Mouse (Mus musculus): Measurements from ENCODE around the gene Dnaic1. TPM values are rescaled to one million over a fixed set of nuclear protein-coding genes. Genes with fewer than 3 reads are reported as not detected.

Dnaic1 gene
- polyA plus RNA-seq, 1 experiment from 2014 or later: 1.6 TPM

GRCm38 (mm10) chr4:41662723-41663122, 93.1 kb downstream of the Dnaic1 start:
- Histone ChIP-seq H3K36me3 (peaks cover 98% of the 10 kb centered on the region), H3K9me3 (replicated peaks) (no peaks in the 10 kb centered on the region), H3K27me3 (ENCODE audit: low read depth, poor library complexity, severe bottlenecking) (peaks cover 16% of the 10 kb centered on the region), H3K4me3 (no peak overlapping the region), H3K4me1 (peaks cover 97% of the 10 kb centered on the region), H3K27ac (replicated peaks) (no peak overlapping the region; the same call in 1 of the 2 replicates)
- WGBS: 88% methylated on average over 11 of the region's 11 CpGs
- DNase-seq (ENCODE audit: low spot score): no peak

- DNase-seq (ENCODE audit: low spot score): no peak
- H3K9me3 ChIP-seq (replicated peaks): no peaks in the 10 kb centered on the region
- peaks cover 91% of the 10 kb centered on the region for H3K4me1 ChIP-seq
- H3K36me3 ChIP-seq: peaks cover 98% of the 10 kb centered on the region
- no peak overlapping the region for H3K4me3 ChIP-seq
- H3K27me3 ChIP-seq (ENCODE audit: low read depth, poor library complexity, severe bottlenecking): peaks cover 16% of the 10 kb centered on the region
- H3K27ac ChIP-seq (replicated peaks): no peak overlapping the region
- WGBS: 66% methylated on average over 9 of the region's 9 CpGs
These were observed 94.0 kb downstream of the Dnaic1 start for GRCm38 (mm10) chr4:41663614-41664013.

- Histone ChIP-seq H3K27ac (replicated peaks) (peak overlapping the region; percentile 69), H3K27me3 (ENCODE audit: low read depth, poor library complexity, severe bottlenecking) (peaks cover 11% of the 10 kb centered on the region), H3K4me3 (no peak overlapping the region), H3K4me1 (peaks cover 82% of the 10 kb centered on the region), H3K36me3 (peaks cover 98% of the 10 kb centered on the region), H3K9me3 (replicated peaks) (no peaks in the 10 kb centered on the region)
- WGBS: 67% methylated on average over 7 of the region's 7 CpGs
- no peak for DNase-seq (ENCODE audit: low spot score)
These were observed 95.0 kb downstream of the Dnaic1 start for GRCm38 (mm10) chr4:41664533-41664932.

GRCm38 (mm10) chr4:41665009-41665675, 95.6 kb downstream of the Dnaic1 start:
- Histone ChIP-seq H3K4me3 (no peak overlapping the region), H3K27me3 (ENCODE audit: low read depth, poor library complexity, severe bottlenecking) (peaks cover 5% of the 10 kb centered on the region; the same call in 1 of the 2 replicates), H3K36me3 (peaks cover 98% of the 10 kb centered on the region), H3K4me1 (peaks cover 76% of the 10 kb centered on the region), H3K9me3 (replicated peaks) (no peaks in the 10 kb centered on the region), H3K27ac (replicated peaks) (peak overlapping the region; percentile 69)
- DNase-seq (ENCODE audit: low spot score): peak; percentile 59
- 3% methylated on average over 8 of the region's 8 CpGs for WGBS

- peaks cover 98% of the 10 kb centered on the region for H3K36me3 ChIP-seq
- H3K27ac ChIP-seq (replicated peaks): 0 out of 2 replicates have a peak overlapping the region, but pooled peaks have one; percentile 38
- no peak overlapping the region for H3K4me3 ChIP-seq
- H3K4me1 ChIP-seq: peaks cover 76% of the 10 kb centered on the region
- peaks cover 11% of the 10 kb centered on the region; the same call in 1 of the 2 replicates for H3K27me3 ChIP-seq (ENCODE audit: low read depth, poor library complexity, severe bottlenecking)
- 78% methylated on average over 11 of the region's 11 CpGs for WGBS
- H3K9me3 ChIP-seq (replicated peaks): no peaks in the 10 kb centered on the region
- DNase-seq (ENCODE audit: low spot score): no peak
These were observed 97.1 kb downstream of the Dnaic1 start for GRCm38 (mm10) chr4:41666646-41667045.

GRCm38 (mm10) chr4:41670836-41671235, 101.3 kb downstream of the Dnaic1 start:
- Histone ChIP-seq H3K9me3 (replicated peaks) (no peaks in the 10 kb centered on the region), H3K27ac (replicated peaks) (no peak overlapping the region), H3K36me3 (peaks cover 98% of the 10 kb centered on the region), H3K4me1 (peaks cover 72% of the 10 kb centered on the region), H3K4me3 (no peak overlapping the region), H3K27me3 (ENCODE audit: low read depth, poor library complexity, severe bottlenecking) (peaks cover 20% of the 10 kb centered on the region)
- WGBS: 89% methylated on average over 18 of the region's 18 CpGs
- no peak for DNase-seq (ENCODE audit: low spot score)

- no peak for DNase-seq (ENCODE audit: low spot score)
- peaks cover 72% of the 10 kb centered on the region for H3K4me1 ChIP-seq
- peaks cover 100% of the 10 kb centered on the region for H3K36me3 ChIP-seq
- 48% methylated on average over 5 of the region's 5 CpGs for WGBS
- peak overlapping the region; percentile 81 for H3K27ac ChIP-seq (replicated peaks)
- no peak overlapping the region for H3K4me3 ChIP-seq
- H3K27me3 ChIP-seq (ENCODE audit: low read depth, poor library complexity, severe bottlenecking): peaks cover 20% of the 10 kb centered on the region
- H3K9me3 ChIP-seq (replicated peaks): no peaks in the 10 kb centered on the region
These were observed 101.9 kb downstream of the Dnaic1 start for GRCm38 (mm10) chr4:41671500-41671899.

GRCm38 (mm10) chr4:41671963-41672480, 102.4 kb downstream of the Dnaic1 start:
- Histone ChIP-seq H3K4me3 (peak overlapping the region; percentile 23; the same call in 1 of the 2 replicates), H3K36me3 (peaks cover 100% of the 10 kb centered on the region), H3K9me3 (replicated peaks) (no peaks in the 10 kb centered on the region), H3K4me1 (peaks cover 72% of the 10 kb centered on the region), H3K27me3 (ENCODE audit: low read depth, poor library complexity, severe bottlenecking) (peaks cover 22% of the 10 kb centered on the region), H3K27ac (replicated peaks) (peak overlapping the region; percentile 81)
- DNase-seq (ENCODE audit: low spot score): peak; percentile 39
- 8% methylated on average over 8 of the region's 8 CpGs for WGBS

GRCm38 (mm10) chr4:41672522-41672963, 103.0 kb downstream of the Dnaic1 start:
- 34% methylated on average over 8 of the region's 8 CpGs for WGBS
- peak overlapping the region; percentile 81 for H3K27ac ChIP-seq (replicated peaks)
- peaks cover 74% of the 10 kb centered on the region for H3K4me1 ChIP-seq
- no peak for DNase-seq (ENCODE audit: low spot score)
- H3K9me3 ChIP-seq (replicated peaks): no peaks in the 10 kb centered on the region
- H3K4me3 ChIP-seq: peak overlapping the region; percentile 23; the same call in 1 of the 2 replicates
- peaks cover 27% of the 10 kb centered on the region for H3K27me3 ChIP-seq (ENCODE audit: low read depth, poor library complexity, severe bottlenecking)
- peaks cover 100% of the 10 kb centered on the region for H3K36me3 ChIP-seq

- no peak overlapping the region for H3K4me3 ChIP-seq
- peaks cover 28% of the 10 kb centered on the region for H3K27me3 ChIP-seq (ENCODE audit: low read depth, poor library complexity, severe bottlenecking)
- 65% methylated on average over 19 of the region's 19 CpGs for WGBS
- peaks cover 76% of the 10 kb centered on the region for H3K4me1 ChIP-seq
- no peak for DNase-seq (ENCODE audit: low spot score)
- no peaks in the 10 kb centered on the region for H3K9me3 ChIP-seq (replicated peaks)
- peak overlapping the region; percentile 81 for H3K27ac ChIP-seq (replicated peaks)
- peaks cover 100% of the 10 kb centered on the region for H3K36me3 ChIP-seq
These were observed 103.6 kb downstream of the Dnaic1 start for GRCm38 (mm10) chr4:41673186-41673585.

GRCm38 (mm10) chr4:41676248-41677005, 106.9 kb downstream of the Dnaic1 start:
- Histone ChIP-seq H3K9me3 (replicated peaks) (no peaks in the 10 kb centered on the region), H3K27me3 (ENCODE audit: low read depth, poor library complexity, severe bottlenecking) (peaks cover 22% of the 10 kb centered on the region), H3K4me3 (0 out of 2 replicates have a peak overlapping the region, but pooled peaks have one; percentile 20), H3K36me3 (peaks cover 98% of the 10 kb centered on the region), H3K4me1 (peaks cover 94% of the 10 kb centered on the region), H3K27ac (replicated peaks) (peak overlapping the region; percentile 73)
- 76% methylated on average over 17 of the region's 17 CpGs for WGBS
- no peak for DNase-seq (ENCODE audit: low spot score)

- peak overlapping the region; percentile 73 for H3K27ac ChIP-seq (replicated peaks)
- WGBS: 58% methylated on average over 12 of the region's 13 CpGs
- DNase-seq (ENCODE audit: low spot score): no peak
- H3K36me3 ChIP-seq: peaks cover 96% of the 10 kb centered on the region
- peaks cover 93% of the 10 kb centered on the region for H3K4me1 ChIP-seq
- peak overlapping the region; percentile 20; the same call in 1 of the 2 replicates for H3K4me3 ChIP-seq
- H3K9me3 ChIP-seq (replicated peaks): no peaks in the 10 kb centered on the region
- H3K27me3 ChIP-seq (ENCODE audit: low read depth, poor library complexity, severe bottlenecking): peaks cover 22% of the 10 kb centered on the region
These were observed 107.5 kb downstream of the Dnaic1 start for GRCm38 (mm10) chr4:41677006-41677629.

Measured in midbrain, embryonic 10.5 days (tissue).